Mouse (Mus musculus): ENCODE data around the gene Cuta. TPM values are rescaled to one million over a fixed set of nuclear protein-coding genes. Genes with fewer than 3 reads are reported as not detected.
"Not testable (repeated sequence)": the region's sequence is repeated elsewhere in the genome, so short reads cannot be mapped to it uniquely, and the experiment has no call there.

The Cuta gene
- polyA plus RNA-seq (2015; fragmentation: Nextera tagmentation; extraction: Ambion mirVana) = 246 and 261 TPM in 2 replicates

GRCm38 (mm10) chr17:26939178-26939972, at the start of gene Cuta:
Cuta (minus strand) TSS chr17:26939569.
- H3K4me2 ChIP-seq (replicated peaks) = peak within 1 kb of the TSS; percentile 95
- H3K9ac ChIP-seq = peak within 1 kb of the TSS; percentile 76
- peaks cover 7% of the 10 kb centered on the region; the same call in 1 of the 2 replicates for H3K36me3 ChIP-seq
- H3K9me3 ChIP-seq = no peaks in the 10 kb centered on the region
- H3K4me3 ChIP-seq (replicated peaks) = peak within 1 kb of the TSS; percentile 68
- peak within 1 kb of the TSS; percentile 93 for H3K27ac ChIP-seq
- WGBS = under 1% methylated on average over 69 of the region's 70 CpGs
- H3K27me3 ChIP-seq (replicated peaks) = no peaks in the 10 kb centered on the region
- H3K4me1 ChIP-seq (replicated peaks) = peaks cover 25% of the 10 kb centered on the region
- peak; percentile 98 for ATAC-seq

DNA sequence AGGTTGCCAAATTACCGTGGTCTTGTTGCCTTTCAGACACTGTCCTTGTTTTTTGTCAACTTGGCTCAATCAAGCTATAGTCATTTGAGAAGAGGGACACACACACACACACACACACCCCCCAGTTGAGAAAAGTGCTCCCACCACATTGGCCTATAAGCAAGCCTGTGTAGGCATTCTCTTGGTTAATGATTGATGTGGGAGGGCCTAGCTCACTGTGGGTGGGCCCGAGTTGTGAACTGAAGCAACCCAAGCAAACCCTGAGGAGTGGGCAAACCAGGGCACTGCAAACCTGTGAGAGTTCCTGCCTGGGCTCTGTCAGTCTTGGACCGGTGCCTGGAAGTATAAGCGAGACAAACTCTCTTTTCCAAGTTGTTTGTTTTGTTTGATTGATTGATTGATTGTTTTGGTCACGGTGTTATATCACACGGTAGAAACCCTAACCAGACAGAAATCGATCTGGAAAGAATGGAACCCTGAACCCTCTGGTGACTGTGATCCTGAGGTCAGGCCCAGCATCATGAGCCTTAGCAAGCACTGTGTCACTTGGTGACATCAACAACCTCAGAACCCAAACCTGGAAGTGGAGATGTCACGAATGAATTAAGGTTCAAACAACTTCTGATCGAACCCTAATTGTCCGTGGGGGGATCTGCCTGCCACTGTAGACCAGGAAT, 46.3 kb upstream of the Cuta start:
- Histone ChIP-seq H3K36me3 (no peaks in the 10 kb centered on the region), H3K4me1 (replicated peaks) (no peaks in the 10 kb centered on the region; the same call in 1 of the 2 replicates), H3K27me3 (replicated peaks) (no peaks in the 10 kb centered on the region), H3K4me2 (replicated peaks) (no peak overlapping the region), H3K9ac (no peak overlapping the region), H3K4me3 (replicated peaks) (no peak overlapping the region), H3K9me3 (no peaks in the 10 kb centered on the region), H3K27ac (no peak overlapping the region)
- ATAC-seq = peak; percentile 47; the same call in 1 of the 2 replicates
- 66% methylated on average over 10 of the region's 10 CpGs for WGBS

GRCm38 (mm10) chr17:26983382-26983781, 44.0 kb upstream of the Cuta start:
- 86% methylated on average over 4 of the region's 4 CpGs for WGBS
- no peak overlapping the region for H3K4me3 ChIP-seq (replicated peaks)
- H3K9ac ChIP-seq = no peak overlapping the region
- no peak overlapping the region for H3K27ac ChIP-seq
- H3K4me2 ChIP-seq (replicated peaks) = no peak overlapping the region
- no peaks in the 10 kb centered on the region for H3K36me3 ChIP-seq
- no peaks in the 10 kb centered on the region for H3K4me1 ChIP-seq (replicated peaks)
- ATAC-seq = no peak
- no peaks in the 10 kb centered on the region for H3K9me3 ChIP-seq
- no peaks in the 10 kb centered on the region for H3K27me3 ChIP-seq (replicated peaks)

- no peaks in the 10 kb centered on the region for H3K9me3 ChIP-seq
- ATAC-seq = no peak
- no peak overlapping the region for H3K27ac ChIP-seq
- no peak overlapping the region for H3K9ac ChIP-seq
- H3K27me3 ChIP-seq (replicated peaks) = no peaks in the 10 kb centered on the region
- no peak overlapping the region for H3K4me3 ChIP-seq (replicated peaks)
- 0 out of 2 replicates have a peak, but pooled peaks cover 3% of the 10 kb centered on the region for H3K4me1 ChIP-seq (replicated peaks)
- peaks cover 10% of the 10 kb centered on the region; the same call in 1 of the 2 replicates for H3K36me3 ChIP-seq
- no peak overlapping the region for H3K4me2 ChIP-seq (replicated peaks)
- 62% methylated on average over 2 of the region's 2 CpGs for WGBS
Observed at GRCm38 (mm10) chr17:26981050-26981449, 41.7 kb upstream of the Cuta start.

GRCm38 (mm10) chr17:26979426-26979825, 40.1 kb upstream of the Cuta start:
- no peaks in the 10 kb centered on the region for H3K27me3 ChIP-seq (replicated peaks)
- H3K4me2 ChIP-seq (replicated peaks) = no peak overlapping the region
- H3K9ac ChIP-seq = no peak overlapping the region
- H3K36me3 ChIP-seq = peaks cover 16% of the 10 kb centered on the region; the same call in 1 of the 2 replicates
- H3K4me1 ChIP-seq (replicated peaks) = peaks cover 12% of the 10 kb centered on the region
- no peak for ATAC-seq
- no peak overlapping the region for H3K27ac ChIP-seq
- WGBS = 78% methylated on average over 2 of the region's 2 CpGs
- no peak overlapping the region for H3K4me3 ChIP-seq (replicated peaks)
- H3K9me3 ChIP-seq = no peaks in the 10 kb centered on the region

DNA sequence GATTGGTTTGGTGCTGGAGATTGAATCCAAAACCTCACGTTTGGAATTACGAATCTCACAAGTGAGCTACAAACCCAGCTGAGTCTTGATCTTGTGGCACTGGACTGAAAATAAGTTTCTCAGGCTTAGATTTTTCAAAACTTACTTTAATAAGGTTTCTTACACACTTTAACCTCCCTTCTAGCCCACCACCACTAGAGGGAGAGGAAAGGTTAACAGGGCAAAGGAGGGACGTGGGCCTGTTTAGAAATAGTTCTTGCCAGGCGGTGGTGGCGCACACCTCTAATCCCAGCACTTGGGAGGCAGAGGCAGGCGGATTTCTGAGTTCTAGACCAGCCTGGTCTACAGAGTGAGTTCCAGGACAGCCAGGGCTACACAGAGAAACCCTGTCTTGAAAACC, 38.0 kb upstream of the Cuta start:
- peaks cover 16% of the 10 kb centered on the region; the same call in 1 of the 2 replicates for H3K36me3 ChIP-seq
- not testable (repeated sequence) for H3K9ac ChIP-seq; H3K27me3 ChIP-seq (replicated peaks); H3K4me2 ChIP-seq (replicated peaks); H3K27ac ChIP-seq; H3K4me3 ChIP-seq (replicated peaks); H3K9me3 ChIP-seq; ATAC-seq
- 90% methylated on average over 6 of the region's 6 CpGs for WGBS
- peaks cover 22% of the 10 kb centered on the region for H3K4me1 ChIP-seq (replicated peaks)

DNA sequence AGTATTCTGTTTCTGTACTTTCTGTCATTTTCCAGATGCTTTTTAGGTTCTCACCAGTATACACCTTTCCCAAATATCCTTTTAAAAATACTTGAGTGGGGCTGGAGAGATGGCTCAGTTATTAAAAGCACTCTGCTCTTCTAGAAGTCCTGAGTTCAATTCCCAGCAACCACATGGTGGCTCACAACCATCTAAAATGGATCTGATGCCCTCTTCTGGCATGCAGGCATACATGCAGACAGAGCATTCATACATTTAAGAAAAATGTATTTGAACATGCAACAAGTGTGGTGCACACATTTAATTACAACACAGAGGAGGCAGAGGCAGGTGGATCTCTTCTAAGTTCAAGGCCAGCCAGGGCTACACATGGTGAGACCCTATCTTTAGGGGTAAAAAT, 36.0 kb upstream of the Cuta start:
- Histone ChIP-seq H3K27me3 (replicated peaks) (no peaks in the 10 kb centered on the region), H3K4me1 (replicated peaks) (peaks cover 33% of the 10 kb centered on the region), H3K27ac (no peak overlapping the region), H3K9ac (no peak overlapping the region), H3K4me2 (replicated peaks) (no peak overlapping the region), H3K4me3 (replicated peaks) (no peak overlapping the region), H3K36me3 (peaks cover 16% of the 10 kb centered on the region; the same call in 1 of the 2 replicates), H3K9me3 (no peaks in the 10 kb centered on the region)
- no peak for ATAC-seq

GRCm38 (mm10) chr17:26974547-26974946, 35.2 kb upstream of the Cuta start:
- H3K27ac ChIP-seq = no peak overlapping the region
- ATAC-seq = no peak
- peak overlapping the region; percentile 88; the same call in 1 of the 2 replicates for H3K4me2 ChIP-seq (replicated peaks)
- no peak overlapping the region for H3K4me3 ChIP-seq (replicated peaks)
- peaks cover 16% of the 10 kb centered on the region; the same call in 1 of the 2 replicates for H3K36me3 ChIP-seq
- WGBS = 93% methylated on average over 15 of the region's 15 CpGs
- no peak overlapping the region for H3K9ac ChIP-seq
- no peaks in the 10 kb centered on the region for H3K9me3 ChIP-seq
- H3K4me1 ChIP-seq (replicated peaks) = peaks cover 33% of the 10 kb centered on the region
- H3K27me3 ChIP-seq (replicated peaks) = no peaks in the 10 kb centered on the region

DNA sequence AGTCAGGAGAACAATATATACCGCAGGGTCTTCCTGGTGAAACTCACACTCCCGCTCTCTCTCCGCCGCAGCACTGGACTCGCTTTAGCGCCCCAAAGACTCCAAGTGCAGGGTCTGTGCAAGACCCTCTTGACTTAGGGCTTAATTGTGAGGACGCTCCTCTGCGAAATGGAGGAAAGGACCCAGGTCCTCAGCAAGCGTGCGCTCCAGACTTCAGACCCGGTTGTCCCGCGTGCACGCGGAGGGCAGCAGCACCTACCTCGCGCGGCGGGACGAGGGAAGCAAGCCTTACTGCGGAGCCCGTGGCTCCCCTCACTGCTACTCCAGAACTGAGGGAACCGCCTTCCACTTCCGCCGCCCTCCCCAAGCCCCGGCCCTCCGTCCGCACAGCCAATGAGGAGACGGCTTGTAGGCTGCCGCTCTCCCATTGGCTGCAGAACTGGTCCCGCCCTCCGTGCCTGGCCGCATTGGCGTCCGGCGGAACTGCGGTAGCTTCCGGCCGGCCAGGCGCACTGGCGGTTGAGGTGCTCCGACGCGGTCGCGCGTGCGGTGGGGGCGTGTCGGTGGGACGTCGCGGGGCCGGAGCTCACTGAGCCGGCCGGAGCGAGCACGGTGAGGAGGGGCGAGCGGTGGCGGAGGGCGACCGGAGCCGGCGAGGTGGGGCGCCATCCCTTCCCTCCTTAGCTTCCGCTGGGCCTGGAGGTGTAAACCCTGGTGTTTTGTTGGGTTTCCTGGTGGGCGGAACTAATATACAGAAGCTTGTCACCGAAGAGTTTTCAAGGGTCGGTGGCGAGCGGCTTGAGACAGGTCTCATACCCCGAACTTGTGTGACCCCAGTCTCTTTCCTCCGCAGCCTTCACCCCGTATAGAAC, 33.6 kb upstream of the Cuta start, which contains the start of gene Zbtb9:
TSS of gene Zbtb9 (plus strand) at position 465 of the 872 bp plus-strand sequence.
- Histone ChIP-seq H3K27ac (peak within 1 kb of the TSS; percentile 91), H3K4me3 (replicated peaks) (peak within 1 kb of the TSS; percentile 89), H3K4me2 (replicated peaks) (peak within 1 kb of the TSS; percentile 88), H3K27me3 (replicated peaks) (no peaks in the 10 kb centered on the region), H3K4me1 (replicated peaks) (peaks cover 33% of the 10 kb centered on the region), H3K9ac (peak within 1 kb of the TSS; percentile 91), H3K36me3 (peaks cover 14% of the 10 kb centered on the region; the same call in 1 of the 2 replicates), H3K9me3 (no peaks in the 10 kb centered on the region)
- peak; percentile 100 for ATAC-seq
- under 1% methylated on average over 74 of the region's 75 CpGs for WGBS

- Histone ChIP-seq H3K9me3 (no peaks in the 10 kb centered on the region), H3K4me3 (replicated peaks) (peak overlapping the region; percentile 89), H3K27me3 (replicated peaks) (no peaks in the 10 kb centered on the region), H3K9ac (peak overlapping the region; percentile 87), H3K27ac (peak overlapping the region; percentile 91), H3K4me2 (replicated peaks) (peak overlapping the region; percentile 83), H3K36me3 (peaks cover 11% of the 10 kb centered on the region; the same call in 1 of the 2 replicates), H3K4me1 (replicated peaks) (peaks cover 33% of the 10 kb centered on the region)
- WGBS = 3% methylated on average over 3 of the region's 3 CpGs
- no peak for ATAC-seq
Observed at GRCm38 (mm10) chr17:26972107-26972506, 32.7 kb upstream of the Cuta start.

GRCm38 (mm10) chr17:26971247-26971905, 32.0 kb upstream of the Cuta start:
- H3K9me3 ChIP-seq = no peaks in the 10 kb centered on the region
- H3K27me3 ChIP-seq (replicated peaks) = no peaks in the 10 kb centered on the region
- H3K9ac ChIP-seq = peak overlapping the region; percentile 23; the same call in 1 of the 2 replicates
- peaks cover 33% of the 10 kb centered on the region for H3K4me1 ChIP-seq (replicated peaks)
- peak overlapping the region; percentile 89 for H3K4me3 ChIP-seq (replicated peaks)
- peaks cover 11% of the 10 kb centered on the region; the same call in 1 of the 2 replicates for H3K36me3 ChIP-seq
- ATAC-seq = no peak
- peak overlapping the region; percentile 7; the same call in 1 of the 2 replicates for H3K27ac ChIP-seq
- H3K4me2 ChIP-seq (replicated peaks) = peak overlapping the region; percentile 83
- WGBS = 61% methylated on average over 8 of the region's 8 CpGs

Measured in intestine, embryonic 15.5 days (tissue).